Mouse (Mus musculus) small intestine, adult 2 months (tissue): ENCODE measurements around the gene Rps6ka5.

ENCODE experiments used
- CTCF ChIP-seq: fragments of 200-500 bp; IDR thresholded peaks from 2 replicates; pipeline ENCODE4 v1.5.1; 2012; ENCODE audit warnings: low read depth, mild to moderate bottlenecking, control low read depth, inconsistent platforms, low read length, moderate library complexity, mixed read lengths; ENCODE audit not compliant: insufficient replicate concordance, insufficient read length; ENCODE audit errors: extremely low read depth
- POLR2A ChIP-seq: fragments of 200-500 bp; IDR thresholded peaks from 2 replicates; pipeline ENCODE4 v1.6.1; 2012; ENCODE audit warnings: low read depth, mild to moderate bottlenecking, control low read depth, inconsistent platforms, low read length, moderate library complexity

GRCm38 (mm10) chr12:100695252-100695651 is 31.5 kb downstream of the Rps6ka5 start:
- TF ChIP-seq POLR2A (no peak), CTCF (no peak)
